Mouse (Mus musculus) neural tube, embryonic 13.5 days (tissue): Measurements from ENCODE around the gene Ptprd. TPM values are rescaled to one million over a fixed set of nuclear protein-coding genes. Genes with fewer than 3 reads are reported as not detected.

Experiments used
- ATAC-seq: fragments of 200-750 bp; cut with Nextera tagmentation; 2 replicates; pipeline ENCODE4 v1.8.0; 2017; ENCODE audit warnings: low read depth, mild to moderate bottlenecking, moderate TSS enrichment, moderate library complexity
- H3K27ac ChIP-seq: fragments of 300-500 bp; sonication (generic); replicated peaks from 2 replicates; pipeline ENCODE4 v1.5.1; 2015; ENCODE audit warnings: moderate library complexity, mild to moderate bottlenecking, inconsistent platforms
- H3K27me3 ChIP-seq: fragments of 300-500 bp; sonication (generic); 2 replicates; pipeline ENCODE4 v1.6.1; 2015; ENCODE audit warnings: mild to moderate bottlenecking, inconsistent platforms
- H3K36me3 ChIP-seq: fragments of 300-500 bp; sonication (generic); 2 replicates; pipeline ENCODE4 v1.6.1; 2015; ENCODE audit warnings: mild to moderate bottlenecking, inconsistent platforms
- H3K4me1 ChIP-seq: fragments of 300-500 bp; sonication (generic); replicated peaks from 2 replicates; pipeline ENCODE4 v1.6.1; 2015; ENCODE audit warnings: inconsistent platforms
- H3K4me2 ChIP-seq: fragments of 300-500 bp; sonication (generic); 2 replicates; pipeline ENCODE4 v1.6.1; 2015; ENCODE audit warnings: inconsistent platforms, mild to moderate bottlenecking, moderate library complexity
- H3K4me3 ChIP-seq: fragments of 300-500 bp; sonication (generic); 2 replicates; pipeline ENCODE4 v1.5.1; 2015; ENCODE audit warnings: mild to moderate bottlenecking, inconsistent platforms
- H3K9ac ChIP-seq: fragments of 300-500 bp; sonication (generic); 2 replicates; pipeline ENCODE4 v1.6.1; 2015; ENCODE audit warnings: moderate library complexity, mild to moderate bottlenecking, inconsistent platforms
- H3K9me3 ChIP-seq: fragments of 300-500 bp; sonication (generic); 2 replicates; pipeline ENCODE4 v1.6.1; 2016; ENCODE audit warnings: inconsistent platforms
- WGBS: fragments of 180-500 bp; shearing (Covaris S2); methylation state at CpG from one replicate; pipeline ENCODE4 v1.1.7; 2015; 5-methylcytosine and 5-hydroxymethylcytosine counted together
- polyA plus RNA-seq: library from polyadenylated mRNA; unstranded; fragments of >200 nt; fragmentation: Nextera tagmentation; extraction: Ambion mirVana; gene quantifications from 2 replicates; pipeline ENCODE4 v1.2.1, GENCODE M21; 2015

The Ptprd gene
- polyA plus RNA-seq, 1 experiment from 2014 or later = 86.5 TPM

GRCm38 (mm10) chr4:76292733-76293357 is 1918.9 kb downstream of the Ptprd start:
- Histone ChIP-seq H3K4me2 (no peak overlapping the region), H3K27me3 (no peaks in the 10 kb centered on the region), H3K36me3 (no peaks in the 10 kb centered on the region), H3K4me1 (peaks cover 20% of the 10 kb centered on the region), H3K9ac (no peak overlapping the region), H3K27ac (no peak overlapping the region), H3K9me3 (no peaks in the 10 kb centered on the region), H3K4me3 (no peak overlapping the region)
- no peak for ATAC-seq
- 85% methylated on average over 8 of the region's 8 CpGs for WGBS

- WGBS = 32% methylated on average over 1 of the region's 1 CpGs
- peaks cover 35% of the 10 kb centered on the region for H3K4me1 ChIP-seq
- no peak for ATAC-seq
Measured at GRCm38 (mm10) chr4:76290484-76290818, 1921.3 kb downstream of the Ptprd start.

GRCm38 (mm10) chr4:76289612-76290483 is 1921.9 kb downstream of the Ptprd start:
- 37% methylated on average over 12 of the region's 12 CpGs for WGBS
- H3K4me3 ChIP-seq = no peak overlapping the region
- H3K27ac ChIP-seq = no peak overlapping the region
- H3K27me3 ChIP-seq = no peaks in the 10 kb centered on the region
- no peak overlapping the region for H3K9ac ChIP-seq
- H3K4me2 ChIP-seq = no peak overlapping the region
- no peak for ATAC-seq
- no peaks in the 10 kb centered on the region for H3K9me3 ChIP-seq
- peaks cover 39% of the 10 kb centered on the region for H3K4me1 ChIP-seq
- no peaks in the 10 kb centered on the region for H3K36me3 ChIP-seq

More at GRCm38 (mm10) chr4:76290484-76290818, 1921.3 kb downstream of the Ptprd start:
- no peaks in the 10 kb centered on the region for H3K27me3 ChIP-seq
- no peak overlapping the region for H3K4me3 ChIP-seq
- H3K4me2 ChIP-seq = no peak overlapping the region
- no peak overlapping the region for H3K9ac ChIP-seq
- no peak overlapping the region for H3K27ac ChIP-seq
- no peaks in the 10 kb centered on the region for H3K9me3 ChIP-seq
- H3K36me3 ChIP-seq = no peaks in the 10 kb centered on the region

- ATAC-seq = no peak
Measured at GRCm38 (mm10) chr4:76286016-76286415, 1925.7 kb downstream of the Ptprd start.

GRCm38 (mm10) chr4:76282886-76283285 is 1928.9 kb downstream of the Ptprd start:
- 35% methylated on average over 4 of the region's 4 CpGs for WGBS
- no peak for ATAC-seq

More at GRCm38 (mm10) chr4:76286016-76286415, 1925.7 kb downstream of the Ptprd start:
- Histone ChIP-seq H3K4me2 (no peak overlapping the region), H3K9ac (no peak overlapping the region), H3K4me3 (no peak overlapping the region), H3K9me3 (no peaks in the 10 kb centered on the region), H3K4me1 (peaks cover 48% of the 10 kb centered on the region), H3K27me3 (no peaks in the 10 kb centered on the region), H3K27ac (no peak overlapping the region), H3K36me3 (no peaks in the 10 kb centered on the region)
- WGBS = 38% methylated on average over 2 of the region's 2 CpGs

GRCm38 (mm10) chr4:76262727-76263126 is 1949.0 kb downstream of the Ptprd start:
- Histone ChIP-seq H3K36me3 (no peaks in the 10 kb centered on the region), H3K27ac (no peak overlapping the region), H3K9ac (no peak overlapping the region), H3K27me3 (no peaks in the 10 kb centered on the region), H3K4me3 (no peak overlapping the region), H3K4me1 (peaks cover 36% of the 10 kb centered on the region), H3K9me3 (no peaks in the 10 kb centered on the region), H3K4me2 (no peak overlapping the region)
- no peak for ATAC-seq
- WGBS = 86% methylated on average over 4 of the region's 4 CpGs

More at GRCm38 (mm10) chr4:76282886-76283285, 1928.9 kb downstream of the Ptprd start:
- Histone ChIP-seq H3K27ac (no peak overlapping the region), H3K27me3 (no peaks in the 10 kb centered on the region), H3K4me1 (peaks cover 32% of the 10 kb centered on the region), H3K4me2 (no peak overlapping the region), H3K9me3 (no peaks in the 10 kb centered on the region), H3K36me3 (no peaks in the 10 kb centered on the region), H3K9ac (no peak overlapping the region), H3K4me3 (no peak overlapping the region)

GRCm38 (mm10) chr4:76260686-76261085 is 1951.1 kb downstream of the Ptprd start:
- H3K27ac ChIP-seq = peak overlapping the region; percentile 38; the same call in 1 of the 2 replicates
- 93% methylated on average over 1 of the region's 1 CpGs for WGBS
- ATAC-seq = no peak
- no peak overlapping the region for H3K9ac ChIP-seq
- no peaks in the 10 kb centered on the region for H3K27me3 ChIP-seq
- H3K9me3 ChIP-seq = no peaks in the 10 kb centered on the region
- H3K4me2 ChIP-seq = no peak overlapping the region
- H3K36me3 ChIP-seq = no peaks in the 10 kb centered on the region
- no peak overlapping the region for H3K4me3 ChIP-seq
- H3K4me1 ChIP-seq = peaks cover 36% of the 10 kb centered on the region

- Histone ChIP-seq H3K27me3 (no peaks in the 10 kb centered on the region), H3K36me3 (no peaks in the 10 kb centered on the region), H3K4me2 (no peak overlapping the region), H3K4me1 (peaks cover 36% of the 10 kb centered on the region), H3K27ac (0 out of 2 replicates have a peak overlapping the region, but pooled peaks have one; percentile 49), H3K9me3 (no peaks in the 10 kb centered on the region), H3K9ac (no peak overlapping the region), H3K4me3 (no peak overlapping the region)
- 69% methylated on average over 3 of the region's 3 CpGs for WGBS
- no peak for ATAC-seq
Measured at GRCm38 (mm10) chr4:76260286-76260685, 1951.5 kb downstream of the Ptprd start.

- Histone ChIP-seq H3K4me1 (peaks cover 36% of the 10 kb centered on the region), H3K9me3 (no peaks in the 10 kb centered on the region), H3K27ac (peak overlapping the region; percentile 49; the same call in 1 of the 2 replicates), H3K36me3 (no peaks in the 10 kb centered on the region), H3K27me3 (no peaks in the 10 kb centered on the region), H3K9ac (no peak overlapping the region), H3K4me2 (no peak overlapping the region), H3K4me3 (no peak overlapping the region)
- no peak; the same call in 1 of the 2 replicates for ATAC-seq
- WGBS = 62% methylated on average over 2 of the region's 2 CpGs
Measured at GRCm38 (mm10) chr4:76259636-76260035, 1952.1 kb downstream of the Ptprd start.

GRCm38 (mm10) chr4:76244371-76244770 is 1967.4 kb downstream of the Ptprd start:
- WGBS = 32% methylated on average over 6 of the region's 6 CpGs
- peak; percentile 71 for ATAC-seq

GRCm38 (mm10) chr4:76241542-76241941 is 1970.2 kb downstream of the Ptprd start:
- Histone ChIP-seq H3K4me1 (peaks cover 49% of the 10 kb centered on the region), H3K4me2 (no peak overlapping the region), H3K27ac (peak overlapping the region; percentile 87; the same call in 1 of the 2 replicates), H3K9ac (no peak overlapping the region), H3K9me3 (no peaks in the 10 kb centered on the region), H3K36me3 (no peaks in the 10 kb centered on the region), H3K27me3 (no peaks in the 10 kb centered on the region), H3K4me3 (no peak overlapping the region)
- ATAC-seq = no peak

More at GRCm38 (mm10) chr4:76244371-76244770, 1967.4 kb downstream of the Ptprd start:
- Histone ChIP-seq H3K4me2 (no peak overlapping the region), H3K4me3 (no peak overlapping the region), H3K4me1 (peaks cover 38% of the 10 kb centered on the region), H3K27me3 (no peaks in the 10 kb centered on the region), H3K9me3 (no peaks in the 10 kb centered on the region), H3K27ac (peak overlapping the region; percentile 15), H3K36me3 (no peaks in the 10 kb centered on the region), H3K9ac (no peak overlapping the region)

GRCm38 (mm10) chr4:76241140-76241539 is 1970.6 kb downstream of the Ptprd start:
- no peak for ATAC-seq
- Histone ChIP-seq H3K36me3 (no peaks in the 10 kb centered on the region), H3K4me2 (no peak overlapping the region), H3K4me3 (no peak overlapping the region), H3K27me3 (no peaks in the 10 kb centered on the region), H3K4me1 (peaks cover 49% of the 10 kb centered on the region), H3K9ac (no peak overlapping the region), H3K9me3 (no peaks in the 10 kb centered on the region), H3K27ac (peak overlapping the region; percentile 87)
- 16% methylated on average over 3 of the region's 3 CpGs for WGBS
